Mouse (Mus musculus): ENCODE data around the gene Kif3c. TPM values are rescaled to one million over a fixed set of nuclear protein-coding genes. Genes with fewer than 3 reads are reported as not detected.
"Not testable (repeated sequence)": the region's sequence is repeated elsewhere in the genome, so short reads cannot be mapped to it uniquely, and the experiment has no call there.

Kif3c gene
- total RNA-seq, 2 experiments from 2014 or later: 5.2 to 5.7 TPM

DNA sequence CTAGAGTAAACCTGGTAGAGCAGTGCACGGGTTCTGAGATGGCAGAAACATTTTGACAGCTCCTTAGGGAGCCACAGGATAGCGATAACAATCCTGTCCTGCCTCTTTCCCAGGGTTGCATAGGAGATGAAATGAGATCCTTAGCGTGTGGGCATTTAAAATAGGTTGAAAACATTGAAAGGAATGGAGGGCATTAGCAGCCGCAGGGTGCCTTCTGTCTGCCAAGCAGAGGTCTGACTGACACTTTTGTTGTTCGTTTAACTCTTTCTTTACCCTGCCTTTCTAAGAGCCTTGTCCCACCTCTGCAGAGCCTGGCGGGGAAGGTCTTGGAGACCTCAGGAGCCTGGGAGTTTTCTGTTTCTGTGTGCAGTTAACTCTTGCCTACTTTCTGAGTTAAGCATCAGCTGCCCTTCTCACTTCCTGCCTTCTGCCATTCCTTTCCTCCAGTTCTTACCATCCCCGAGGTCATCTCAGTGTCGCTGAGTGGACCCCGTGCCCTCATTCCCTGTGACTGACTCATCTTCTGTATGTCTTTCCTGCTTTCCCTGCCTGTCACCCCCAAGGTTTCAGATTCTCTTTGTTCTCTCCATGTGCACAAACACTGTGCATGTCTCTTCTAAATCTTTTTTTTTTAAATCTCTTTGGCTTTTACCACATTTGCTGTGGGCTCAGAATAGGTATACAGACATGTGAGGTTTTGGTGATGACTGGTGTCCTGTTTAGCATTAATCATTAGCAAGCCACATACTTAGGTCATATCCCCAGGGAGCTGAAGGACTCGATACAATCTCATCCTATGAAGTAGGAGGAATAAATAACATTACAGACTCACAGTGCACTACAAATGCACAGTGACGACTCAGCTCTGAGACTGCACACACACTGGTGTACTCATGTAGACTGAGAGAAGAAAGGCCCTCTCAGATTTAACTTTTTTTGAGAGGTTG is 6.3 kb downstream of the Kif3c start:
- DNase-seq: no peak

DNA sequence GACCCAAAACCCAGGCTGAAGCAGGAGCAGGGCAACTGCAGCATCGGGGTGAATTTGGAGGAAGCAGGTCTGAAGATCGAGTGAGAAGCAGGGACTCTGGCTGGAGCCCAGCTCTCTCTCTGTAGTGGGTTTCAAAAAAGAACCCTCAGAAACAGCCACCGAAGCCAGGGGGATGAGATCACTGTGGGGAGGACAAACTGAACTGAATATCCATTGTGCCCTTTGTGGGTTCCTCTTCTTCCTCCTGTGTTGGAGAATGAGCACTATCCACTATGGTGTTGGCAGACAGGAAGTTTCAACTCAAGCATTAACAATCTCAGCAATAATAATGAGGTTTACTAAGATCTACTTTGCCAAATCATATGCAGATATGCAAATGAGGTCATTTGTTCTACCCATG is 7.1 kb downstream of the Kif3c start:
- DNase-seq: no peak

DNA sequence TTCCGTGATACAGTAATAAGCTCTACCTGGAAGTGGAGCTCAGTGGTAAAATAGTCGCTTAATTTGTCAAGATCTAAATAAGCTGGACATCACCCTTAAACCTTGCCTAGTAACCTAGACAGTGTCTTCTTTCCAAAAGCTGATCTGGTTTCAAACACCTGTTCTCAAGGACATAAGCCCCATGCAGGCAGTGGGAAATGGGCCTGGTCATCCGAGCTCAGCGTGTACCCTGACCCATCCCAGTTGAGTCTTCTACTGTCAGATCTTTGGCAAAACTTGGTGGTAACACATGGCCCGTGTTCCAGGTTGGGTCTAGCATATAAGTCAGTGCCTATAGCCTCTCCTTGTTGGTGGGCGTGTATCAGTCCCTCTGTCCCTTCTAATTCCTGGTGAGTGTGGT is 8.6 kb downstream of the Kif3c start:
- no peak for DNase-seq

DNA sequence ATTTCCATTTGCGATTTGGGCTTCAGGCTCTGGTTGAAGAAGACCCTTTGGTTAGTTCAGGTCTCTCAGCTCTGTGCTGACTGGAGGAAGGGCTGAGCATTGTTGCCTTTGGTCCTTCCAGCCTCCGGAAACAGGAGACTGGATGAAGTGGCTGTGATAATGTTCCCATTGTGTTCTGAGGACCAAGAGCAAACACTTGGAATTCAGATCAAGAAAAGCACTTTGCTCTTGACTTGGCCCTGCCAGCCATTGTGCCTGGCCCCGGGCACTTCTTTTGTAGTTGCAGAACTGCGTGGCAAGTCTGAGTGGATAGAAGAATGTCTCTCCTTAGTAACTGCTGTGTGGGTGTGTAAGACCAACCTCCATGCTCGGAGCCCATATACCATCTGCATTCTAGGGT is 9.6 kb downstream of the Kif3c start:
- DNase-seq: no peak

DNA sequence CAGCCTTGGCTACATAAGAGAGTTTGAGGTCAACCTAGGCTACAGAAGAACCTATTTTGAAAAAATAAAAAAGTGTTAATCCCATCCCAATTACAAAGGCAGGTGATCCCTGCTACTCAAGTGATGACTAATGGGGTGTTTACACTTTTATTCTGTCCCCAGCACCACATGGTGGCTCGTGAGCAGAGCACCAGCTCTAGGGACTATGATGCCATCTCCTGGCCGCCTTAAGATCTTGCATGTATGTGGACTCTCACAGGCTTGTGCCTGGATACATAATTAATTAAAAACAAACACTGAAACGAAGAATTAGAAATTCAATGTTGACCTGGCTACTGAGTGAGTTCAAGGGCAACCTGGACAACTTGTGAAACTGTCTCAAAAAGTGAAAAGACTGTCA is 12.3 kb downstream of the Kif3c start:
- no peak for DNase-seq

DNA sequence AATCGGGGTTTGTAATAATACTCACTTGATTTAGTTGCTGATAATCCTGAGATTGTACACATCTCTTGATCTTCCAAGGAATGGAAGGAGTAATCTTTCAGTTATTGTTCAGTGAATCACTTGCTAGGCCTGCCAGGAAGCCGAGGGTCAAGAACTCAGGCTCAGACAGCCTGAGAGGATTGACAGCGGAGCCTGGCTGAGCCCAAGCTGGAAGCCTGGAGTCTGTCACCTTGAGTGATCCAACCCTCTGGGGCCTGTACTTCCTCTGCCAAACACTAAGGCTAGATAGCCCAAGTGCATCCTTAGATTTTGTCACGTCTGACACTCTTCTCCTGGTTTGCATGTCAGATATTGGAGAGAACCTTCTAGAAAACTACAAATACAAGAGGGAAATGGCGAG is 12.8 kb downstream of the Kif3c start:
- no peak for DNase-seq

DNA sequence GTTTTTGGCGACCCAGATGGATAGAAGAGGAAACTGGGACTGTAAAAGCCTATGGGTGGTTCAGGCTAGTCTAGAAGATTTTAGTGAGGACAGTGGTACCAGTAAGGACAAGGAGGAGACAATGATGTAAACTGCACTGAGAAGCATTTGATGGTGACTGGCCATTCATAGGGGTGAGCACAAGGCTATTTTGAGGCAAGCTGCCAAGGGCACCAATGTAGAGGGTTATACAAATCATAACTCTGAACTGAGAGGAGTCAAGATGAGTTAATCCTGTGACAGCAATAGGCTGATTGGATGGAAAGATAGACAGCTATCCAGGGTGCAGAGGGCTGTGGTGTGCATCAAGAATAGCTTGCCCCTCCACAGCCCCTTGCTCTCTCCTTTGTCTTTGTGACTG is 19.9 kb downstream of the Kif3c start:
- no peak for DNase-seq

DNA sequence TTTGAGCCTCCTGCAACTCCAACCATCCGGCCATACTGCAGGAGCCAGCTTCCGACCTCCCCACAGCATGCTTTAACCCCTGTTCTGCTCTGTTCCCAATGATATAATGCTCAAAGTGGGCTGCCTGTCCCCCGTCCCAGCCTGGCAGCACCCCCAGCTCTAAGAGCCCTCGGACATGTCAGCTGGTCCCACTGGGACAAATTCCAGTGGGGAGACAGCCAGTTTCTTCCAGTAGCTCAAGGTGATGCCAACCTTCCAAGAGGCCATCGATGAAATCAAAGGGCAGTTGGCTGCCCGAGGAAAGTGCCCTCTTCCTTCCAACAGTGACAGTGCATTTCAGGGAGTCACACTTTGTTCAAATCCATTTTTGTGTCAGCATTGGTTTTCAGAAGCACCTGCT is 20.3 kb downstream of the Kif3c start:
- no peak for DNase-seq

DNA sequence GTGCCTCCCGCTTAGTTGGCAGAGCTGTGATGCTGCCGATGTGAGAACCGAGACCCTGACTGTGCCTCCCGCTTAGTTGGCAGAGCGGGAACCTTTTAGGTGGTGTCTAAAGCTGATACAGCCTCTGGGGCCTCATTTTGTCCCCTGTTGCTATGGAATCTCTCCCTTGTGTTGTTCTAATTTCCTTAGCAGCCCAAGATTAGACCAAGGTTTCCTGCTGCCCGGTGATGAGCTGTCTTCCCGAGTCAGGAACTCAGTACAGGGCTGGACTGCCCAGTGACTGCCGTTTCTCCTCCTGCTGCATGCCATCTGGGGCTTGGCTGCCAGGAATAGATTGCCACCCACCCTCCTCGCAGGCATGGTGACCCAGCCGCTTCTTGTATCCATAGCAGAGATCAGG is 21.0 kb downstream of the Kif3c start:
- peak; percentile 12 for DNase-seq

DNA sequence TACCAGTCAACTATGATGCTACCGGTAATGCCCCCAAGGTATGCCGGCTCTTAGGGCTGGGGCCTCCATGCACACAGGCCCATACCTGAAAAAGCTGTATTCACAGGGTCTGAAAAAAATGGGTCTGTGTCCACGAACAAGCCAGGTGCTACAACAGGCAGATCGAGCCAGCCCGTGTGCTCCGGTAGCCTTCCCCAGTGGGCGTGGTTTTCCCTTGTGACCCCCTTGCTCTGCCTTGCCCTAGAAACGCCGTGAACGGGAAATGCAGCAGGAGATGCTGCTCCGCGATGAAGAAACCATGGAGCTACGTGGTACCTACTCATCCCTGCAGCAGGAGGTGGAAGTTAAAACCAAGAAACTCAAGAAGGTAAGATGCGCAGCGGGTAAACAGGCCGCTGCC is 23.0 kb downstream of the Kif3c start:
- no peak for DNase-seq

DNA sequence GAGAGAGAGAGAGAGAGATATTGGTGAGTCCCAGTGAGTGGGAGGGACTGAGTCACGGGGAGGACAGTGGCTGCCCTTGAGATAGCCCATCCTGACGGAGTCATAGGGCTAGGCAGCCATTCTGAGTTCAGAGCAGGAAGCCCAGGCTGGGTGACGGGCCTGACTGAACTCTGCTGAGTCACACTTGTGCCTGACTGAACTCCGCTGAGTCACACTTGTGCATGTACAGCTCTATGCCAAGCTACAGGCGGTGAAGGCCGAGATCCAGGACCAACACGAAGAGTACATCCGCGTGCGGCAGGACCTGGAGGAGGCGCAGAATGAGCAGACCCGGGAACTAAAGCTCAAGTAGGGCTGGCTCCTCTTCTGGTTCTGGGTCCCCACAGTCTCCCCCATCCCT is 24.5 kb downstream of the Kif3c start:
- DNase-seq: no peak

DNA sequence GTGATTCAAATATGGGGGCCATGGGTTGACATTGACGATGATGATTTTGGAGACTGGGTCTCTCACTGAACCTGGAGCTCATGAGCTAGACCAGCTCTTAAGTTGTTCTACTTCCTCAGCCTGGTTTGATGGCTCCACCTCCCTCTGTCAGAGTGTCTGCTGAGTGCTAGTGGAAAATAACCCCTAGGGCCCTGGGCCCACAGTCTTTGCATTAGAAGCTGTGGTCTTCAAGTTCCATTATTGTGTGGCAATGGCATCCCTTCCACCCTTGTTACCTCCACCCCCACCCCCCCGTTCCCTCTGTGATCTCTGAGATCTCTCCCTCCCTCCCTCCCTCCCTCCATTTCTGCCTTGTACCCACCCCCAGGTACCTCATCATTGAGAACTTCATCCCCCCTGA is 25.1 kb downstream of the Kif3c start:
- no peak for DNase-seq

DNA sequence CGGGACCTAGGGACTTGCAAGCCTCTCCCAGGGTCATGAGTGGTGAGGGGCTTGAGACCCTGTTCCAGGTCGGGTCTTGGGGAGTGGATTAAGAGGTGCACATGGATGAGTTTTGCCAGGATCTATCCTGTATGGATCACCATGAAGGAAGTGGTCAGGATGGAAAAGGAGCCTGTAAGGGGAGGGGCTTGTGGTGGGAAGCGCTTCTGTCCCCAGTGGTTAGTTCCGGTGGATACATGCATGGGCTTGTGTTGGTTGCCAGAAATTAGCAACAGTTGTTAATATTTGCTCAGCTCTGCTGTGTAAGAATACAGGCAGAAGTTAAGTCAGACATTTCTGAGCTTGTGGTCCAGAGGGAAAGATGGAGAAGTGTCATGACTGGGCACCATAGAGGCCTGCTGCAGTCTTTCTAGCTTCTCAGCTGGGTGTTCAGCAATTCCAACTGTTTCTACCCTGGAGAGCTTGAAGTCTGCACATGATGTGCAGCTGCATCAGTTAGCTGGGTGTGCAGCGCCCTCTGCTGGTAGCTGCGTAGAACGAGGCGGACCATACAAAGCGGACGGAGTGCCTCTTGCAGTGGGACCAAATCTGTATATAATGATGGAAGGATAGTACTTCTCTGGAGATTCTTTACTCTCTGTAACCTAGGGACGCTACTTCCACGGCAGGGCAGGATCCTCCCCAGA is 25.8 kb downstream of the Kif3c start:
- DNase-seq: peak; percentile 91

DNA sequence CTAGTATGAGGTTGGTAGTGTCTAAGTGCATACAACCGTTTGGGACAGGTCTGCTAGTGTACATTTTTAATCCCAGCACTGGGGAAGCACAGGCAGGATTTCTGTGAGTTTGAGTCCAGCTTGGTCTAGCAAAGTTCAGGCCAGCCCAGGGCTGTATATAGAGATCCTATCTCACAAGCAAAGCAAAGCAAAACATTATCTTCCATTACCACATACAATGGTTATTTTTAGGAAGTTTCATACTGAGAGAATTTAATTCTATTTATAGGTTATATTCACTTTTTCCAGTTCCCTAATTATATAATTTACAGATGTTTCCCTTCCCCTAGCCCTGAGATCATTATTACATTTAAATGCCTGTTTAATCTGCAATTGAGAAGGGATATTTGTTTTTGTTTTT is 26.3 kb downstream of the Kif3c start:
- DNase-seq: no peak

DNA sequence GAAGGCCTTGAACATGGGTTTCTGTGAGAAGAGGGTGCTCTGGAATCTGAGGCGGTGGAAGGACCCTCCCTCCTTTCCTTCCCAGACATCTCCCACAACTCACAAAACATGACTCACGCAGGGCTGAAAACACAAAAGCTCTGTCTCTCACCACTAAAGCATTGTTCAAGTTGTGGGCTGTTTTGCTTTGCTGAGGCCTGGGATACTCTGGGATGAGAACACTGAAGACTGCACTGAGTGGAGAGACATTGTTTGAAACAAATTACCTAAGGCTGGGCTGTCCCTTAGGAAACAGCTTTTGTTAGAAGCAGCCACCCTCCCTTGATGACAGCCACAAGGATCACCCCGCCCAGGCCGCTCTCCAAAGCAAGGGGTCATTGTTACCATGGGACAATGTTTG is 28.2 kb downstream of the Kif3c start:
- no peak for DNase-seq

DNA sequence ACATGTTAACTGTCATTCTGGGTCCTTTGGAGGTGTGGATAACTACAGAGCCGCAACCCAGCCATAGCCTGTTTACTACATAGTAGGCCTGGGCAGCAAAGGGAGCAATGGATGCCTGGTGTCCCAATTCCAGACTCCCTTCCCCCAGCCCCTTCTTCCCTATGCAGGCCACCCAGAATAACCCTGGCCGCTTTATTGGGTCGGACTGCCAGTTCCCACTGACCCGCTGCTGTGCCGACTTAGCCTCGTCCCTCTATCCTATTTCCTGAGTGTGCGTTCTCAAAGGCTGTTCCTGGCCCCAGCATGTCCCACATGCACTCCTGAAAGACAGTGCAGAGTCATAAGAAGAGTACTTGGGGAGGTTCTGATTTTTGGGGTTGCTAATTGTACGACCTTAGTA is 32.0 kb downstream of the Kif3c start:
- DNase-seq: no peak

DNA sequence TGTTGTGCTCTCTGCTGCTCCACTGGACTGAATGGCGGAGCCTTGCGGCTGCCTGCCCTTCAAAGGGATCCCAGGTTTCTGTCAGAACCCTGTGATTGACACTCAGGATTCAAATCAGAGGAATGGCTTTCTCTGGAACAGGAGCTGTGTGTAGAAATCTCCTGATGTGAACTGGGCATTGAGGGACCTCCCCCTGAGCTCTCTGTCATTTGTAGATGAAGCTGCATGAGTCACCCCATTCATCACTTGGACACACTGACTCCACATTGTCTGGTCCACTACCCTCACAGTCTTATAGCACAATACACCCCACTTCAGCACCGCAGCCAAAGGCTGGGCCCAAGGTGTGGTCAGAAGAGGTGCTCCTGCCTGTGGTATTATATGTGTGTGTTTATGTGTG is 40.7 kb downstream of the Kif3c start:
- not testable (repeated sequence) for DNase-seq

DNA sequence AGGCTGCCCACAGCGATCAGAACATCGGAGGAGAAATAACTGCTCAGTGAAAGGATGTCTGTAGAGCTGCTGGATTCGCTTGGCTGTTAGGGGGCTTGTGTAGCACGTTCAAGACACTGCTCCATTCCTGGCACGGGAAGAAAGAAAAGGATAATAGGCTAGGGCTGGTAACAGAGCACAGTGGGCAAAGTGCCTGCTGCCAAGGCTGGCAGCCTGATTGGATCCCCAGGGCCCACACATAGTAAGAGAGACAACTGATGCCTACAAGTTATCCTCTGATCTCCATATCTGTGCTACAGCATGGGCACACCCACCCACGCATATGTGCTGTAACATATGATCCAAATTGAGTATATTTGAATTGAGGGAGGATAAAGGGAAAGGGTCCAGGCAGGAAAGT is 41.7 kb downstream of the Kif3c start:
- no peak for DNase-seq

DNA sequence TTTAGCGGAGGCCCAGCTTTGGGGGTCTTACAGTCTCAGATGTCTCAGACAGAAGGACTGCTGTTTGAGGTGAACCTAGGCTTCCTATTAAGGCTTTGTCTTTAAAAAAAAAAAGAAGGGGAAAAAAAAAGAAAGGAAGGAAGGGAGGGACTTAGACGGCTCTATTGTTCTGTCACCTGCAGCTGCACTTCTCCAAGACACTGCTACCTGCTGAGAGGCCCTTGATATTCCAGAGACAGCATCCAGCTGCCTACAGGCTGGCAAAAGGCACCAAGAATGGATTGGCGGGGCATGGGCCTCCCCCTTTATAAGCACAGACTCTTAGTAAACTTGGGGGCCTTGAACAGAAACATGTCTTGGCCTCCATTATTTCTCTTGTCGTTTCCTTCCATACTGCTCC is 50.0 kb downstream of the Kif3c start:
- DNase-seq: no peak

DNA sequence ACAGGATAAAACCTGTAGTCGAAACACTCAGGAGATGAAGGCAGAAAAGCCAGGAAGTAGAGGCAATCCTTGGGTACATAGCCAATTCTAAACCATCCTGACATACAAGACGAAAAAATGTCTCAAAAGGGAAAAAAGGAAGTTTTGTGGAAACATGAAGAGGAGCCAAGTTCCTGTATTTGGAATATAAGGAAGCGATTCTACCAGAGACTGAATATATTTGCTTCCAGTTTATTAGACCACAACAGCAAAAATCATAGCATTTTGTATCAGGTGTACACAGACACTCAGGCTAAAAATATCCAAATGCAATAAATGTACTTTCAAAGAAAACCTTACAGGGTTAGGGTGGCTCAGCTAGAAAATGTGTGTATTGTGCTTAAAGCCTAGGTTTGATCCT is 53.8 kb downstream of the Kif3c start:
- DNase-seq: no peak

DNA sequence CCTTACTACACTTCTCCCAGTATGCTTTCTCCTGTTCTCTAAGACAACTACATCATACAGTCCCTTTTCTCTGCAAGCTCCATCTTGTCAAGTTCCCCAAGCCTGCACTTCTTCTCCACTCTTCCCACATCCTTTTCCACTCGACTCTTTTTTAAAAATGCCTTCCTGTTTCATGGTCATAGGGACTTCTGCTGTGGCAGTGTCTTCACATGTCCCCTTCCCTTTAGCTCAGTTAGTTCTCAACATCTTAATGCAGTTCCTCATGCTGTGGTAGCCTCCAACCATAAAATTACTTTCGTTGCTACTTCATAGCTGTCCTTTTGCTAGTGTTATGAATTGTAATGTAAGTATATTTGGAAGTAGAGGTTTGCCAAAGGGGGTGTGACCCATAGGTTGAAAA is 55.6 kb downstream of the Kif3c start:
- no peak for DNase-seq

DNA sequence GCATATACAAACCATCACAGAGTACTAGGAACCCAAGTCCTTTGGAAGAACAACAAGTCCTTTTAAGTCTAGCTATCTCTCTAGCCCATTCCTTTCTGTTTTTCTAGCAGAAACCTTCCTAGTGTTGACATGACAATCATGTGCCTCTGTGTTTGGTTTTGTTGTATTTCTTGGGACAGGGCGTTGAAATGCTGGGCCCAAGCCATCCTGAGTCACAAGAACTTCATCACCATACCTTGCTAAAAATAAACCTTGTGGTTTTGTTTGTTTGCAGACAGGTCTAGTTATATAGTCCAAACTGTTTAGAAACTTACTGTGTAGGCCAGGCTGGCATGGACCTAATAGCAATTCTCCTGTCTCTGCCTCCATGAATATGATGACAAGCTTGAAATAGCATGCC is 57.9 kb downstream of the Kif3c start:
- DNase-seq: no peak

DNA sequence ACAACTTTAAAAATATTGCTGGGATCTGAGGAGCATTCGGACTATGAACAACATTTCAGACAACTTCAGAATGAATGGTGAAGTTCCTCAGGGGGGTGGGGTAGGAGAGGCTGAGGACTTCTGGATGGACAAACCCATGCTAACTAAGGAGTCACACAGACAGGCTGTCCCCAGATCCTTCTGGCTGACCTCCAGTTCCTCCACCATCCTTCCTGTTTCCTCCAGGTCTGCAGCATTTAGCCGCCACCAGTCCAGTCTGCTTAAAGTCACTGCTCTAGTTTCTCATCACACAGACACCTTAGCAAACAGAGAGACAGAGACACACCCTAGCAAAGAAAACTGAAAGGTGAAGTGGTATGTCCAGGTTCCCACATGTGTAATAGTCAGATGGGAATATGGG is 59.2 kb downstream of the Kif3c start:
- DNase-seq: peak; percentile 21

Data from heart, postnatal 4 days (tissue).